Mouse (Mus musculus): ENCODE data around the gene Ncf4.

The Ncf4 gene

GRCm38 (mm10) chr15:78244695-78245492 is at the start of gene Ncf4:
Ncf4 (plus strand) TSS chr15:78244801.
- DNase-seq (ENCODE audit: low read depth), result peak; percentile 68

- no peak for DNase-seq (ENCODE audit: low read depth)
These were observed 49.3 kb upstream of the Ncf4 start for GRCm38 (mm10) chr15:78195096-78195880.

- no peak for DNase-seq (ENCODE audit: low read depth)
These were observed 40.4 kb upstream of the Ncf4 start for GRCm38 (mm10) chr15:78204053-78204847.

GRCm38 (mm10) chr15:78205192-78205591 is 39.4 kb upstream of the Ncf4 start:
- peak; percentile 15 for DNase-seq (ENCODE audit: low read depth)

- no peak for DNase-seq (ENCODE audit: low read depth)
These were observed 38.3 kb upstream of the Ncf4 start, which contains the start of gene Pvalb for GRCm38 (mm10) chr15:78206312-78206711. Pvalb (minus strand) TSS chr15:78206400.

- no peak for DNase-seq (ENCODE audit: low read depth)
These were observed 34.4 kb upstream of the Ncf4 start for GRCm38 (mm10) chr15:78210203-78210602.

GRCm38 (mm10) chr15:78211367-78211766 is 33.2 kb upstream of the Ncf4 start:
- no peak for DNase-seq (ENCODE audit: low read depth)

- no peak for DNase-seq (ENCODE audit: low read depth)
These were observed 29.3 kb upstream of the Ncf4 start for GRCm38 (mm10) chr15:78215269-78215668.

GRCm38 (mm10) chr15:78227816-78228215 is 16.8 kb upstream of the Ncf4 start:
- no peak for DNase-seq (ENCODE audit: low read depth)

GRCm38 (mm10) chr15:78231346-78232331 is 13.0 kb upstream of the Ncf4 start:
- no peak for DNase-seq (ENCODE audit: low read depth)

- DNase-seq (ENCODE audit: low read depth), result no peak
These were observed 9.6 kb upstream of the Ncf4 start for GRCm38 (mm10) chr15:78234823-78235509.

- peak; percentile 92 for DNase-seq (ENCODE audit: low read depth)
These were observed 5.1 kb upstream of the Ncf4 start for GRCm38 (mm10) chr15:78239453-78239852.

- no peak for DNase-seq (ENCODE audit: low read depth)
These were observed 4.5 kb upstream of the Ncf4 start for GRCm38 (mm10) chr15:78239956-78240617.

- DNase-seq (ENCODE audit: low read depth), result no peak
These were observed 3.3 kb upstream of the Ncf4 start for GRCm38 (mm10) chr15:78241335-78241734.

GRCm38 (mm10) chr15:78243061-78243460 is 1.5 kb upstream of the Ncf4 start:
- no peak for DNase-seq (ENCODE audit: low read depth)

- DNase-seq (ENCODE audit: low read depth), result no peak
These were observed 827 bp upstream of the Ncf4 start for GRCm38 (mm10) chr15:78243774-78244173.

GRCm38 (mm10) chr15:78246143-78247116 is 1.8 kb downstream of the Ncf4 start:
- no peak for DNase-seq (ENCODE audit: low read depth)

- peak; percentile 60 for DNase-seq (ENCODE audit: low read depth)
These were observed 3.1 kb downstream of the Ncf4 start for GRCm38 (mm10) chr15:78247659-78248058.

GRCm38 (mm10) chr15:78248410-78248809 is 3.8 kb downstream of the Ncf4 start:
- DNase-seq (ENCODE audit: low read depth), result peak; percentile 86
